Mouse (Mus musculus) gastrocnemius, adult 8-10 months (tissue): ENCODE results near the gene Fbxo34. TPM values are rescaled to one million over a fixed set of nuclear protein-coding genes. Genes with fewer than 3 reads are reported as not detected.
"Not testable (repeated sequence)": the region's sequence is repeated elsewhere in the genome, so short reads cannot be mapped to it uniquely, and the experiment has no call there.

Experiments
- DNase-seq, 2 experiments: peaks; one replicate each; pipeline ENCODE4 v3.0.0; 2022; ENCODE audit warnings: low spot score in 2 of 2
- total RNA-seq, 4 experiments: library from RNA; stranded (reverse); gene quantifications; 2 replicates each; pipeline ENCODE4 v1.2.4; 2022

Fbxo34 gene
- total RNA-seq, 4 experiments from 2014 or later = 10.2 to 15.1 (median 10.7) TPM

- no peak for DNase-seq
Measured at GRCm38 (mm10) chr14:47555225-47555624, 105.0 kb downstream of the Fbxo34 start.

- DNase-seq = no peak
Measured at GRCm38 (mm10) chr14:47560714-47561113, 110.5 kb downstream of the Fbxo34 start.

GRCm38 (mm10) chr14:47562530-47562929, 112.3 kb downstream of the Fbxo34 start:
- no peak for DNase-seq

- no peak for DNase-seq
Measured at GRCm38 (mm10) chr14:47563106-47563505, 112.9 kb downstream of the Fbxo34 start.

GRCm38 (mm10) chr14:47567962-47568652, 117.9 kb downstream of the Fbxo34 start:
- DNase-seq = peak; percentile 95 to 96

DNA sequence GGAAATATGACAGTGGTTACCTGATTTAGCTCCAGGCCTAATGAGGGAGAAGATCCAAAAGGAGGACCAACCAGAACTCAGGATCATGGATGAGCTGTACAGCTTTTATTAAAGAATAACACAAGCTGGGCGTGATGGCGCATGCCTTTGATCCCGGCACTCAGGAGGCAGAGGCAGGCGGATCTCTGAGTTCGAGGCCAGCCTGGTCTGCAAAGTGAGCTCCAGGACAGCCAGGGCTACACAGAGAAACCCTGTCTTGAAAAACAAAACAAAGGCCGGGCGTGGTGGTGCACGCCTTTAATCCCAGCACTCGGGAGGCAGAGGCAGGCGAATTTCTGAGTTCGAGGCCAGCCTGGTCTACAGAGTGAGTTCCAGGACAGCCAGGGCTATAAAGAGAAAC, 120.3 kb downstream of the Fbxo34 start, which contains the start of gene Atg14:
Gene Atg14, minus strand, starts transcription at position 101 of the 400 bp plus-strand sequence.
- not testable (repeated sequence) for DNase-seq

DNA sequence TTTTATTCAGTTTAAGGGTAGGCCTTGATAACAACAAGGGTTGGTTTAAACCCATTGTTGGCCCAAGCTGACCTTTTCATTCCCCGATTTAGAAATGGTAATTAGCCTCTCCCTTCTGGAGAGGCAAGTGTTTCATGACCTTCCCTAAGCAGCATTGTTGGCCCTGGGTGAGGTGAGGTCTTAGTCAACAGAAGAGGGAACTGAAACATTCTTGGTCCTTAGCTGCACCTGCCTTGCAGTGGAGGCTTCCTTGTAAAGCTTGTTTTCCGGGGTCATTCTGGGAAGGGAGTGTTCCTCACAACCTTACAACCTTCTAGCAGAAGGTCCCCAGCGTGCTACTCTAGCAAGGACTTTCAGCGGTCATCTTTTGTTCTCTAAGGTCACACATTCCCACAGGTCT, 122.5 kb downstream of the Fbxo34 start:
- no peak for DNase-seq

- DNase-seq = no peak
Measured at GRCm38 (mm10) chr14:47574721-47575120, 124.5 kb downstream of the Fbxo34 start.

DNA sequence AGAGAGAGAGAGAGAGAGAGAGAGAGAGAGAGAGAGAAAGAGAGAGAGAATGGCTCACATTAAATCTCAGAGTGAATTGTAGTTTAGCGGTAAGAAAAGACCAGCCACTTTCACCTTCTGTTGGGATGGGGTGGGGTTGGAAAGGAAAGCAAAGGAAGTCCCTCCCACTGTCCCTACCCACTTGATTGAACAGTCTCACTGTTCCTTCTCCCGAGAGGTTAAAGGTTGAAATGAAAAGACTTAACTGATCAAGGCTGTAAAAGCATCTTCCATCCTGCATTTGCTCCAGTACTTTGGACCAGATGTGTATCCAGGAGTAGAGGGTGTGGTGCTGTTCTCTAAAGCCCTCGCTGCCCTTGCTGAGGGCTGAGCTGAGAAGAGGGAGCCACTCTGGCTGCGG, 126.5 kb downstream of the Fbxo34 start:
- no peak for DNase-seq

GRCm38 (mm10) chr14:47578086-47578485, 127.9 kb downstream of the Fbxo34 start:
- DNase-seq = no peak

GRCm38 (mm10) chr14:47581280-47581679, 131.1 kb downstream of the Fbxo34 start:
- DNase-seq = no peak

Other genes with a start within 250 kb of the Fbxo34 start
- 1 to 10 TPM in 1 of 4 experiments, under 1 TPM in 3; 0.10 to 1.0 (median 0.49) TPM for gene Wdhd1, start 173.6 kb upstream of the Fbxo34 start, total RNA-seq
- 1 to 10 TPM; 6.7 to 9.9 (median 7.4) TPM for gene Socs4, start 173.5 kb upstream of the Fbxo34 start, total RNA-seq
- 10 to 100 TPM; 19.0 to 27.0 (median 24.2) TPM for gene Mapk1ip1l, start 152.2 kb upstream of the Fbxo34 start, total RNA-seq
- 1 to 10 TPM; 2.1 to 8.5 (median 4.6) TPM for gene Lgals3, start 82.7 kb upstream of the Fbxo34 start, total RNA-seq
- gene Dlgap5, start 32.0 kb upstream of the Fbxo34 start, total RNA-seq = not detected
- gene Atg14, start 120.2 kb downstream of the Fbxo34 start, total RNA-seq = 1 to 10 TPM; 7.4 to 9.8 (median 8.4) TPM
- 100 to 1,000 TPM; 172 to 247 (median 178) TPM for gene Ktn1, start 198.0 kb downstream of the Fbxo34 start, total RNA-seq